Mouse (Mus musculus) megakaryocyte, adult 5-6 weeks (primary cell): ENCODE measurements around the gene Nhlrc3. TPM values are rescaled to one million over a fixed set of nuclear protein-coding genes. Genes with fewer than 3 reads are reported as not detected.

ENCODE experiments used
- ATAC-seq: 2 replicates; pipeline ENCODE4 v1.8.0; 2016; ENCODE audit warnings: mild to moderate bottlenecking, inconsistent platforms; ENCODE audit not compliant: poor library complexity, severe bottlenecking
- total RNA-seq, 2 experiments: library from RNA; stranded (forward) in 1 of 2; stranded (reverse) in 1 of 2; fragments of 153-499, 151-499 nt in 1 of 2; fragments of 221-1000, 200-1000 nt in 1 of 2; gene quantifications; 2 replicates each; pipeline versions ENCODE4 v1.2.3 to v1.2.4; 2015 to 2017

Nhlrc3 gene
- total RNA-seq (2015) (8.5 and 8.7 TPM in 2 replicates), total RNA-seq (2017) (13.4 and 14.1 TPM in 2 replicates)

GRCm38 (mm10) chr3:53463046-53463764 lies at the start of gene Nhlrc3, which contains the start of gene Proser1:
TSS of gene Nhlrc3 (minus strand) at chr3:53463332.
TSS of gene Proser1 (plus strand) at chr3:53463666.
- ATAC-seq: peak; percentile 81

GRCm38 (mm10) chr3:53502428-53502827 lies 39.3 kb upstream of the Nhlrc3 start:
- ATAC-seq: no peak

- ATAC-seq: no peak
These were observed 35.3 kb upstream of the Nhlrc3 start for GRCm38 (mm10) chr3:53498351-53498905.

GRCm38 (mm10) chr3:53488353-53488752 lies 25.2 kb upstream of the Nhlrc3 start, which contains the start of gene Stoml3:
TSS of gene Stoml3 (plus strand) at chr3:53488653.
- ATAC-seq: no peak

- ATAC-seq: no peak
These were observed 24.0 kb upstream of the Nhlrc3 start for GRCm38 (mm10) chr3:53486996-53487576.

- ATAC-seq: no peak
These were observed 23.4 kb upstream of the Nhlrc3 start for GRCm38 (mm10) chr3:53486561-53486960.

GRCm38 (mm10) chr3:53483414-53484059 lies 20.4 kb upstream of the Nhlrc3 start:
- peak; percentile 92 for ATAC-seq

- no peak for ATAC-seq
These were observed 15.4 kb upstream of the Nhlrc3 start for GRCm38 (mm10) chr3:53478419-53479046.

- ATAC-seq: no peak
These were observed 14.3 kb upstream of the Nhlrc3 start for GRCm38 (mm10) chr3:53477468-53477867.

GRCm38 (mm10) chr3:53475889-53476288 lies 12.8 kb upstream of the Nhlrc3 start:
- ATAC-seq: no peak

GRCm38 (mm10) chr3:53474179-53474578 lies 11.0 kb upstream of the Nhlrc3 start:
- no peak for ATAC-seq

GRCm38 (mm10) chr3:53472061-53472460 lies 8.9 kb upstream of the Nhlrc3 start:
- no peak for ATAC-seq

GRCm38 (mm10) chr3:53469650-53470049 lies 6.5 kb upstream of the Nhlrc3 start:
- ATAC-seq: no peak

GRCm38 (mm10) chr3:53467356-53467755 lies 4.2 kb upstream of the Nhlrc3 start:
- ATAC-seq: no peak

- peak; percentile 25; the same call in 1 of the 2 replicates for ATAC-seq
These were observed 3.3 kb upstream of the Nhlrc3 start for GRCm38 (mm10) chr3:53466481-53466880.

- no peak for ATAC-seq
These were observed 2.2 kb upstream of the Nhlrc3 start for GRCm38 (mm10) chr3:53465330-53465729.

GRCm38 (mm10) chr3:53464146-53464698 lies 1.1 kb upstream of the Nhlrc3 start:
- no peak for ATAC-seq

GRCm38 (mm10) chr3:53463765-53464114 lies 608 bp upstream of the Nhlrc3 start:
- peak; percentile 6; the same call in 1 of the 2 replicates for ATAC-seq

GRCm38 (mm10) chr3:53462701-53463045 lies 459 bp downstream of the Nhlrc3 start:
- ATAC-seq: no peak

- ATAC-seq: peak; percentile 53
These were observed 3.0 kb downstream of the Nhlrc3 start for GRCm38 (mm10) chr3:53460106-53460505.

- no peak for ATAC-seq
These were observed 5.4 kb downstream of the Nhlrc3 start for GRCm38 (mm10) chr3:53457750-53458149.
